Mouse (Mus musculus) lung, postnatal 10 days (tissue): ENCODE data around the gene Mrgpra4.

ENCODE experiments used
- DNase-seq: peaks from one replicate; pipeline ENCODE4 v3.0.0; 2021

The Mrgpra4 gene

GRCm38 (mm10) chr7:47981995-47982394, at the start of gene Mrgpra4:
Mrgpra4 (minus strand) TSS chr7:47982095.
- DNase-seq: no peak

- DNase-seq: no peak
Measured at GRCm38 (mm10) chr7:48027497-48027896, 45.6 kb upstream of the Mrgpra4 start, which contains the start of gene Mrgprx1. Mrgprx1 (minus strand) TSS chr7:48027597.

DNA sequence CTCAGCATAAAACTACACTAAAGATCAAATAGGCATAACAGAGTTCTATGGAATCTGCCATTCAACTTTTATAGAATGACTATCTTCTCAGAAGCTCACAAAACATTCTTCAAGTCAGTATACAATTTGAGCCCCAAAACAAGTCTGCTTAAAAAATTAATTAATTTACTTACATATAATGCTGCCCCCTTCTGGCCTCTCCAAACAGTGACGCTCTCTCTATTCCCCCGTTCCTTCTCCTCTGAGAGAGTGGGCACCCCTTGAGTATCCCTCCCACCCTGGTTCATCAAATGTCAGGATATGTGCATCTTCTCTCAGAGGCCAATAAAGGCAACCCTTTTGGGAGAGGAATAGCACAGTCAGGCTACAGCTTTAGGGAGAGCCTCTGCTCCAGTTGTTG, 36.0 kb upstream of the Mrgpra4 start:
- no peak for DNase-seq

DNA sequence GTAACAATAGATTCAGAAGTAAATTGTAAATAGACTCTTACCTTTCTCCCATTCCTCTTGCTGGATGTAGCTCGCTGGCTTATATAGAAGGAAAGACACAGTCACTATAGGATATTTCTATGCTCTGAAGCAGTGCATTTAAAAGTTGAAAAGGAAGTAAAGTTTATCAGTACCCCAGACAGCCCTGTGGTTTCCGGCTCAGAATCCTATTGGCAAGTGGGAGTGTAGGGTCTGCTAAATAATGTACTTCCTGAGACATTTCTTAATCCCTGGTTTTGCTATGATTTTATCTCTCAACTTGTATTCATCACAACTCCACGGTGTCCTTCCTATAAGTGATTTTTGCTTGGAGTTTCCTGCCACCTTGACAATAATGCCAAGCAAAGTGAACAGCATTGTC, 13.8 kb upstream of the Mrgpra4 start:
- no peak for DNase-seq

DNA sequence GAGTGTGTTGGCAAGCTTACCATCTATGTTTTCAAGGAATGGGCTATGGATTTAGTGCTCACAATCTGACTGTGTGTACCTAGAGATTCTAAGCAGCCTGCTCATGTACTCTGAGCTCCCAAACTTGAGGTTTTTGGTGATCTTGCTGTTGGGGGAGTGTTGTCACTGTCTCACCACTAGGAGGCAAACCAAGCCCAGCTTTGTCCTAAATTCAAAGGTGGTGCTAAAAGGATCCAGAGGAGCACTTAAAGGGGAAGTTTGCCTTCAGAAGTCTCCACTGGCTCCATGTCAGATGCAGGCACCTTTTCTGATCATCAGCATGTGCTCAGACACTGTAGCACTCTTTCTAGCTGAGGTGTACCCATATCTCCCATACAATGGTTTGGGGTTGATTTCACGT, 4.9 kb upstream of the Mrgpra4 start:
- no peak for DNase-seq
